Mouse (Mus musculus) spleen, adult 2 months (tissue): ENCODE data around the gene Ell.

Experiments used
- CTCF ChIP-seq: fragments of 200-500 bp; IDR thresholded peaks from 2 replicates; pipeline ENCODE4 v1.5.1; 2011; ENCODE audit warnings: mild to moderate bottlenecking, inconsistent platforms; ENCODE audit not compliant: insufficient read depth, insufficient read length, insufficient replicate concordance; ENCODE audit errors: extremely low read depth
- POLR2A ChIP-seq: fragments of 200-500 bp; IDR thresholded peaks from 2 replicates; pipeline ENCODE4 v1.6.1; 2011; ENCODE audit warnings: low read depth, low read length, inconsistent platforms

DNA sequence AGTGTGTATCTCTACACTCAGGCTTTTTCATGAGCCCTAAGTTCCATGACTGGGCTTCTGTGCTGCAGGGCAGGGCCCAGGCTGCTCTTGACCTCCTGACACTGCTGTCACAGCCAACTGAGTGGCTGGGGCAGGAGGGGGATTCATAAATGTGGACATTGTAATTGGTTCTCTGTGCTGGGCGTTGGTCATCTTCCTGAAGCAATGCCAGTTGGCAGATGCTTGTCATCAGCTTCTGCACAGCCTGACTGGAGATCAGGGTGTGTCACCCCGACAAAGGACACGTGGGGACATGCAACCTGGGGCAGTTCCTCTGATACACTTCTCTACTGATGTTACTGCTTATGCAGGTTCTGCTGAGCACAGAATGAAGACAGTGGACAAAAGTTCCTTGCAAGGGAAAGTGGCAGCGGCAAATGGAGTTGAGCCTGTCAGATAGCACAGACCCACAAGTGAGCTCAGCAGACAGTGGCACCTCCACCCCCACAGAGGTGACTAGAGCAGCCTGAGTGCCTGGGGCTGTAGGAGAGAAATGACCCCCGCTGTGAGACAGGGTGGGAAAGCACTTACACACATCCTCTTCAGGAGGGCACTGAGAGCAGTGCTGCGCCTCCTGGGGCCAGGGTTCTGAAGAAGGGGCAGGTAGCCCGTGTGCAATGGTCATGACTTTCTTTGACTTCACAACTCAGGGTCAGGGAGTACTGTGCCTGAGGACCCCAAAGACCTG, 22.7 kb downstream of the Ell start:
- TF ChIP-seq CTCF (no peak), POLR2A (no peak)
